Mouse (Mus musculus): Measurements from ENCODE around the gene Ech1. TPM values are rescaled to one million over a fixed set of nuclear protein-coding genes. Genes with fewer than 3 reads are reported as not detected.

Ech1 gene
- polyA plus RNA-seq, 1 experiment: 98.5 TPM

GRCm38 (mm10) chr7:28795832-28796231, 29.2 kb upstream of the Ech1 start:
- H3K27ac ChIP-seq (ENCODE audit: control insufficient read depth, insufficient read depth, low read depth, low read length, poor library complexity): peak overlapping the region; percentile 76
- H3K4me3 ChIP-seq (replicated peaks; ENCODE audit: control insufficient read depth, low read depth, low read length): peak overlapping the region; percentile 56
- TF ChIP-seq POLR2A (IDR thresholded peaks at IDR 0.05; ENCODE audit: borderline replicate concordance, control insufficient read depth, low read depth, low read length) (peak; percentile 25; the same call in 1 of the 2 replicates), CTCF (IDR thresholded peaks at IDR 0.05; ENCODE audit: control insufficient read depth, insufficient read depth, low read length) (no peak)
- WGBS: 7% methylated on average over 15 of the region's 15 CpGs
- peaks cover 2% of the 10 kb centered on the region; the same call in 1 of the 2 replicates for H3K4me1 ChIP-seq (ENCODE audit: control insufficient read depth, insufficient read depth, low read length)

- Histone ChIP-seq H3K27ac (ENCODE audit: control insufficient read depth, insufficient read depth, low read depth, low read length, poor library complexity) (peak overlapping the region; percentile 76), H3K4me1 (ENCODE audit: control insufficient read depth, insufficient read depth, low read length) (peaks cover 2% of the 10 kb centered on the region; the same call in 1 of the 2 replicates), H3K4me3 (replicated peaks; ENCODE audit: control insufficient read depth, low read depth, low read length) (peak overlapping the region; percentile 56)
- WGBS: 7% methylated on average over 32 of the region's 32 CpGs
- TF ChIP-seq POLR2A (IDR thresholded peaks at IDR 0.05; ENCODE audit: borderline replicate concordance, control insufficient read depth, low read depth, low read length): peak; percentile 64; the same call in 1 of the 2 replicates
- TF ChIP-seq CTCF (IDR thresholded peaks at IDR 0.05; ENCODE audit: control insufficient read depth, insufficient read depth, low read length): peak; percentile 99
Observed at GRCm38 (mm10) chr7:28796562-28796975, 28.4 kb upstream of the Ech1 start.

- no peak overlapping the region for H3K27ac ChIP-seq (ENCODE audit: control insufficient read depth, insufficient read depth, low read depth, low read length, poor library complexity)
Observed at GRCm38 (mm10) chr7:28799994-28800393, 25.0 kb upstream of the Ech1 start.

GRCm38 (mm10) chr7:28801451-28801850, 23.6 kb upstream of the Ech1 start:
- Histone ChIP-seq H3K27ac (ENCODE audit: control insufficient read depth, insufficient read depth, low read depth, low read length, poor library complexity) (no peak overlapping the region), H3K4me3 (replicated peaks; ENCODE audit: control insufficient read depth, low read depth, low read length) (no peak overlapping the region), H3K4me1 (ENCODE audit: control insufficient read depth, insufficient read depth, low read length) (peaks cover 5% of the 10 kb centered on the region)
- TF ChIP-seq POLR2A (IDR thresholded peaks at IDR 0.05; ENCODE audit: borderline replicate concordance, control insufficient read depth, low read depth, low read length) (no peak), CTCF (IDR thresholded peaks at IDR 0.05; ENCODE audit: control insufficient read depth, insufficient read depth, low read length) (no peak)
- WGBS: 73% methylated on average over 3 of the region's 3 CpGs

More at GRCm38 (mm10) chr7:28799994-28800393, 25.0 kb upstream of the Ech1 start:
- 82% methylated on average over 9 of the region's 9 CpGs for WGBS
- Histone ChIP-seq H3K4me1 (ENCODE audit: control insufficient read depth, insufficient read depth, low read length) (peaks cover 5% of the 10 kb centered on the region), H3K4me3 (replicated peaks; ENCODE audit: control insufficient read depth, low read depth, low read length) (no peak overlapping the region)
- TF ChIP-seq POLR2A (IDR thresholded peaks at IDR 0.05; ENCODE audit: borderline replicate concordance, control insufficient read depth, low read depth, low read length): no peak
- TF ChIP-seq CTCF (IDR thresholded peaks at IDR 0.05; ENCODE audit: control insufficient read depth, insufficient read depth, low read length): no peak

GRCm38 (mm10) chr7:28801901-28802670, 22.9 kb upstream of the Ech1 start:
- WGBS: 48% methylated on average over 10 of the region's 10 CpGs
- Histone ChIP-seq H3K4me3 (replicated peaks; ENCODE audit: control insufficient read depth, low read depth, low read length) (no peak overlapping the region), H3K4me1 (ENCODE audit: control insufficient read depth, insufficient read depth, low read length) (peaks cover 7% of the 10 kb centered on the region), H3K27ac (ENCODE audit: control insufficient read depth, insufficient read depth, low read depth, low read length, poor library complexity) (no peak overlapping the region)
- TF ChIP-seq POLR2A (IDR thresholded peaks at IDR 0.05; ENCODE audit: borderline replicate concordance, control insufficient read depth, low read depth, low read length) (no peak), CTCF (IDR thresholded peaks at IDR 0.05; ENCODE audit: control insufficient read depth, insufficient read depth, low read length) (no peak)

- Histone ChIP-seq H3K4me3 (replicated peaks; ENCODE audit: control insufficient read depth, low read depth, low read length) (no peak overlapping the region), H3K4me1 (ENCODE audit: control insufficient read depth, insufficient read depth, low read length) (peaks cover 10% of the 10 kb centered on the region), H3K27ac (ENCODE audit: control insufficient read depth, insufficient read depth, low read depth, low read length, poor library complexity) (peak overlapping the region; percentile 48; the same call in 1 of the 2 replicates)
- TF ChIP-seq POLR2A (IDR thresholded peaks at IDR 0.05; ENCODE audit: borderline replicate concordance, control insufficient read depth, low read depth, low read length): no peak
- TF ChIP-seq CTCF (IDR thresholded peaks at IDR 0.05; ENCODE audit: control insufficient read depth, insufficient read depth, low read length): no peak
- 19% methylated on average over 10 of the region's 10 CpGs for WGBS
Observed at GRCm38 (mm10) chr7:28802846-28803588, 22.0 kb upstream of the Ech1 start.

- H3K27ac ChIP-seq (ENCODE audit: control insufficient read depth, insufficient read depth, low read depth, low read length, poor library complexity): no peak overlapping the region
- H3K4me3 ChIP-seq (replicated peaks; ENCODE audit: control insufficient read depth, low read depth, low read length): no peak overlapping the region
- 66% methylated on average over 4 of the region's 4 CpGs for WGBS
- no peak for TF ChIP-seq CTCF (IDR thresholded peaks at IDR 0.05; ENCODE audit: control insufficient read depth, insufficient read depth, low read length)
- no peak for TF ChIP-seq POLR2A (IDR thresholded peaks at IDR 0.05; ENCODE audit: borderline replicate concordance, control insufficient read depth, low read depth, low read length)
- peaks cover 10% of the 10 kb centered on the region for H3K4me1 ChIP-seq (ENCODE audit: control insufficient read depth, insufficient read depth, low read length)
Observed at GRCm38 (mm10) chr7:28803756-28804155, 21.3 kb upstream of the Ech1 start.

GRCm38 (mm10) chr7:28806869-28807268, 18.1 kb upstream of the Ech1 start:
- TF ChIP-seq POLR2A (IDR thresholded peaks at IDR 0.05; ENCODE audit: borderline replicate concordance, control insufficient read depth, low read depth, low read length): no peak
- no peak overlapping the region for H3K4me3 ChIP-seq (replicated peaks; ENCODE audit: control insufficient read depth, low read depth, low read length)
- no peak overlapping the region for H3K27ac ChIP-seq (ENCODE audit: control insufficient read depth, insufficient read depth, low read depth, low read length, poor library complexity)
- peaks cover 10% of the 10 kb centered on the region for H3K4me1 ChIP-seq (ENCODE audit: control insufficient read depth, insufficient read depth, low read length)
- WGBS: 40% methylated on average over 4 of the region's 4 CpGs

All from bone marrow, adult 2 months (tissue).